Mouse (Mus musculus): ENCODE measurements around the gene Hsd11b1. TPM values are rescaled to one million over a fixed set of nuclear protein-coding genes. Genes with fewer than 3 reads are reported as not detected.

Gene Hsd11b1
- 0.46 TPM in 1 of 2 replicates, not detected in the other for polyA plus RNA-seq (2014; fragmentation: Nextera tagmentation; extraction: Ambion mirVana)

DNA sequence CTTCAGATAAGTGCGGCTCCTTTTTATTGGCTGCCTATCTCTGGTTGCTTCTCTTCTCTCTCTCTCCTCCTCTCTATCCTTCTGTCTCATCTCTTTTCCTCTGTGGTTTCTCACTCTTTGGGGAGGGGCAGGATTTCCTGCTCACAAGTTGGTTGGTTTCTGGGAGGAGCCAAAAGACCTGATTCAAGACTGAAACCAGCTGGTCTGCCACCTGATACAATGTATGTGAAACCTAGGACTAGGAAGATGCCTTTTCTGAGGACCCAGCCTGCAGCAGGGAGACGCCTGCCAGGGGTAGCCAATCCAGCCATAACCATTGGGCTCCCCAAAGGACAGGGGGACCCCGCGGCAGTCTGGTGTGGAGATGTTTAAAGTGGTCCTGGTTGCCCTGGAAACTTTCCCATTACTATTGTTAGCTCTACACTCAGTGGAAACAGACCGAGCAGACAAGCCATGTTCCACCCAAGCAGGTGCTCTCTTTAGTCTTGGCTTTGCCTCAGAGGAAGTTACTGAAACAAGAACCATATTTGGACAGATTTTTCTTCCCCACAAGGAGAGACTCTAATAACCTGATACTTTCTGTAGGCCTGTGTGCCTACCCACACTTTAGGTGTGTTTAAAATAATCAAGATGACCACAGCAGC, at the start of gene Hsd11b1:
Gene Hsd11b1 (minus strand): TSS at position 121 of the 644 bp plus-strand sequence.
- H3K36me3 ChIP-seq (replicated peaks; ENCODE audit: control insufficient read depth, insufficient read depth, low read depth, low read length) = no peaks in the 10 kb centered on the region
- no peak within 1 kb of the TSS for H3K4me2 ChIP-seq (ENCODE audit: low read depth, low read length)
- ATAC-seq (replicated peaks; ENCODE audit: insufficient number of reproducible peaks, low FRiP score, low TSS enrichment, low read depth) (no peak), DNase-seq (ENCODE audit: low spot score) (no peak)
- H3K4me3 ChIP-seq (ENCODE audit: low read depth, low read length) = no peak within 1 kb of the TSS
- H3K4me1 ChIP-seq (ENCODE audit: control insufficient read depth, insufficient read depth, low read length) = no peaks in the 10 kb centered on the region; the same call in 1 of the 2 replicates
- H3K9me3 ChIP-seq (replicated peaks; ENCODE audit: control insufficient read depth, low read length) = no peaks in the 10 kb centered on the region
- H3K9ac ChIP-seq (replicated peaks; ENCODE audit: low read length) = no peak within 1 kb of the TSS
- no peak within 1 kb of the TSS for H3K27ac ChIP-seq (replicated peaks; ENCODE audit: low read depth, low read length)
- no peaks in the 10 kb centered on the region for H3K27me3 ChIP-seq (ENCODE audit: control insufficient read depth, insufficient read depth, low read length)
- 80% methylated on average over 5 of the region's 5 CpGs for WGBS

DNA sequence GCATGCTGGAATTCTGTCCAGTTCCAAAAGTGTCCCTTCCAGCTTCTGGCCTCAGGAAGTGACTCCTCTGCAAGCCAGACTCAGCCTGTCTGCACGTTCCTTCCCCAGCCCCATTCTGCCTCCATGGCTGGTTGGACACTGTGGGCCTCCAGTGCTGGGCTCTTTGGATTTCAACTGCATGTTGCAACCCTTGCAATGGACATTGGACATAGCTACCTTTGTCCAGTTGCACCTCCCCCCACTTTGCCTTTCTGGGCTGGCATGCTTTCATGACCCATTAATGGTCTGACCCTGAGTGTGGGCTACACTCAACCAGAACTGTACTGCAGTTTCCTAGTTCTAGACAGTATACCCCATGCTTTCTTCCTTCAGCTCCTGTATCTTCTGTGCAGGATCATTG, 47.7 kb upstream of the Hsd11b1 start:
- Histone ChIP-seq H3K9me3 (replicated peaks; ENCODE audit: control insufficient read depth, low read length) (no peaks in the 10 kb centered on the region), H3K36me3 (replicated peaks; ENCODE audit: control insufficient read depth, insufficient read depth, low read depth, low read length) (no peaks in the 10 kb centered on the region), H3K27me3 (ENCODE audit: control insufficient read depth, insufficient read depth, low read length) (no peaks in the 10 kb centered on the region), H3K4me1 (ENCODE audit: control insufficient read depth, insufficient read depth, low read length) (no peaks in the 10 kb centered on the region), H3K9ac (replicated peaks; ENCODE audit: low read length) (no peak overlapping the region), H3K4me3 (ENCODE audit: low read depth, low read length) (no peak overlapping the region), H3K27ac (replicated peaks; ENCODE audit: low read depth, low read length) (no peak overlapping the region), H3K4me2 (ENCODE audit: low read depth, low read length) (no peak overlapping the region)
- ATAC-seq (replicated peaks; ENCODE audit: insufficient number of reproducible peaks, low FRiP score, low TSS enrichment, low read depth) (no peak), DNase-seq (ENCODE audit: low spot score) (no peak)
- WGBS = 63% methylated on average over 1 of the region's 1 CpGs

DNA sequence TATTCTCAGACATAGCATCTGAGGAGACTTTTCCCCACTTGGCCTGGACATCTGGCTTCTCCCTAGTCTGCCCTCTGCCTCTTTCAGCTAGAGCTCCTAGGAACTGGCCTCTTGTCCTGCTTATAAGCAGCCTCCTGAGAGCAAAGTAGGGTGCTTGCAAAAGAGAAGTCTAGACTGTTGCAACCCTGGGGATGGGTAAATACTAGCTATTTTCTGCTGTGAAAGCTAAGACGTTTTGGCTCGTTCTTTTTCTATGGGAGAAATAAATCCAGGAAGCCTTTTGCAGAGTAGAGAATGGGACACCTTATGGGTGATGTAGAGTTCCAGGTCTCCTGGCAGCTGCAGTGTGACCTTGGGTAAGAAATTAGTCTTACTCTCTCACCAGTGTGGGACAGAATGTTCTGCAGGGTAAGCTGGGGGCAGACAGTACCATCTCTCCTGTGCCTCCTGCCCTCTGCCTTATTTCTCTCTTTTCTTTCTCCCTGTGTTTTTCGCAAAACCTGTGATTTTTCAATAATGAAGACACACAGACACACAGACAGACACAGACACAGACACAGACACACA, 46.7 kb upstream of the Hsd11b1 start:
- DNase-seq (ENCODE audit: low spot score) (no peak), ATAC-seq (replicated peaks; ENCODE audit: insufficient number of reproducible peaks, low FRiP score, low TSS enrichment, low read depth) (no peak)
- Histone ChIP-seq H3K36me3 (replicated peaks; ENCODE audit: control insufficient read depth, insufficient read depth, low read depth, low read length) (no peaks in the 10 kb centered on the region), H3K27ac (replicated peaks; ENCODE audit: low read depth, low read length) (no peak overlapping the region), H3K4me1 (ENCODE audit: control insufficient read depth, insufficient read depth, low read length) (no peaks in the 10 kb centered on the region), H3K27me3 (ENCODE audit: control insufficient read depth, insufficient read depth, low read length) (no peaks in the 10 kb centered on the region), H3K4me3 (ENCODE audit: low read depth, low read length) (no peak overlapping the region), H3K9me3 (replicated peaks; ENCODE audit: control insufficient read depth, low read length) (no peaks in the 10 kb centered on the region), H3K4me2 (ENCODE audit: low read depth, low read length) (no peak overlapping the region), H3K9ac (replicated peaks; ENCODE audit: low read length) (no peak overlapping the region)
- WGBS = 90% methylated on average over 3 of the region's 3 CpGs

DNA sequence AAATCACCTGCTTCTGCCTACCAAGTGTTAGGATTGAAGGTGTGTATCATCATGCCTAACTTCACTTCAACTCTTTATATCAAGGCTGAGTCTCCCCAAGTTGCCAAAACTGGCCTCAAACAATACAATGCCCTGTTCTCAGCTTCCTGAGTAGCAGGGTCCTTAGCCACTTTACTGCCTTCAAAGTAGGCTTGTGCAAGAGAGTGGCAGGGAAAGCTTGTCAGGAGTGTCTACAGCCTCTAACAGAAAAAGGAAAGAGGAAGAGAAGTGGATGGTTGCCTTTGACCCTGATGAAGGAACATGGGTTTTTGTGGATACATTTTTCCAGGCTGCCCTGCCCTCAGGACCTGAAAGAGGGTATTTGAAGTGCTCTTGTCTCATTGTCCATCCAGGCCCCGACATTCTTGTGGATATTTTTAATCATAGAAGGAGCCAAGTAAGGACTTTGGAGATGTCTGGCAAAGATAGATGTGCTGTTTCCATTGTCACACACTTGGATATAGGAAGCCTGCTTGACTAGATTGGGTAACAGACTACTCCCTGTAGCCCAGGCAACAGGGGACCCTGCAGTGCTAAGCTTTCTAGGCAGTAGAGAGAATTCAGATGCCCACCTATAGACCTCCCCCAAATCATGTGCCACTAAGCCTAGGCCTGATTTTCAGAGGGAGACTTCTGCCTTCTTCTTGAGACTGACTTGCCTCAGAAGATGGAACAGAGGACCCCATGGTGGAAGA, 46.1 kb upstream of the Hsd11b1 start:
- Histone ChIP-seq H3K27ac (replicated peaks; ENCODE audit: low read depth, low read length) (no peak overlapping the region), H3K4me1 (ENCODE audit: control insufficient read depth, insufficient read depth, low read length) (no peaks in the 10 kb centered on the region), H3K9ac (replicated peaks; ENCODE audit: low read length) (no peak overlapping the region), H3K36me3 (replicated peaks; ENCODE audit: control insufficient read depth, insufficient read depth, low read depth, low read length) (no peaks in the 10 kb centered on the region), H3K4me3 (ENCODE audit: low read depth, low read length) (no peak overlapping the region), H3K4me2 (ENCODE audit: low read depth, low read length) (no peak overlapping the region), H3K27me3 (ENCODE audit: control insufficient read depth, insufficient read depth, low read length) (no peaks in the 10 kb centered on the region), H3K9me3 (replicated peaks; ENCODE audit: control insufficient read depth, low read length) (no peaks in the 10 kb centered on the region)
- no peak for ATAC-seq (replicated peaks; ENCODE audit: insufficient number of reproducible peaks, low FRiP score, low TSS enrichment, low read depth)
- 83% methylated on average over 1 of the region's 1 CpGs for WGBS
- DNase-seq (ENCODE audit: low spot score) = no peak

DNA sequence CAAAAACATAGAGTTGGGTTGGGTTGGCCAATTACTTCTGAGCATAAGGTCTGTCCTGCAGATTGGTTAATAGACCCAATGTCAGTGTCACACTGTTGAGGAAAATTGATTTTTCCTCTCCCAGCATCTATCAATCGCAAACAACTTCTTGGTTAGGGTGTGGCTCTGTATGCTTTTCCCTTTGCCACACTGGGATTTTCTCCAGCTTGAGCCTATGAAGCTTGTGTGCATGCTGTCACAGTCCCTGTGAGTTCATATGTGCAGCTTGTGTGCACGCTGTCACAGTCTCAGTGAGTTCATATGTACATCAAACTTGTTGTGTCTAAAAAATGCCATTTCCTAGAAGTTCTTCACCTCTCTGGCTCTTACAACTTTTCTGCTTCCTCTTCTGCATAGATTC, 43.0 kb upstream of the Hsd11b1 start:
- Histone ChIP-seq H3K4me2 (ENCODE audit: low read depth, low read length) (no peak overlapping the region), H3K4me3 (ENCODE audit: low read depth, low read length) (no peak overlapping the region), H3K9ac (replicated peaks; ENCODE audit: low read length) (no peak overlapping the region), H3K27ac (replicated peaks; ENCODE audit: low read depth, low read length) (no peak overlapping the region), H3K4me1 (ENCODE audit: control insufficient read depth, insufficient read depth, low read length) (no peaks in the 10 kb centered on the region), H3K36me3 (replicated peaks; ENCODE audit: control insufficient read depth, insufficient read depth, low read depth, low read length) (no peaks in the 10 kb centered on the region), H3K9me3 (replicated peaks; ENCODE audit: control insufficient read depth, low read length) (no peaks in the 10 kb centered on the region), H3K27me3 (ENCODE audit: control insufficient read depth, insufficient read depth, low read length) (no peaks in the 10 kb centered on the region)
- DNase-seq (ENCODE audit: low spot score) (no peak), ATAC-seq (replicated peaks; ENCODE audit: insufficient number of reproducible peaks, low FRiP score, low TSS enrichment, low read depth) (no peak)
- WGBS = 90% methylated on average over 2 of the region's 2 CpGs

DNA sequence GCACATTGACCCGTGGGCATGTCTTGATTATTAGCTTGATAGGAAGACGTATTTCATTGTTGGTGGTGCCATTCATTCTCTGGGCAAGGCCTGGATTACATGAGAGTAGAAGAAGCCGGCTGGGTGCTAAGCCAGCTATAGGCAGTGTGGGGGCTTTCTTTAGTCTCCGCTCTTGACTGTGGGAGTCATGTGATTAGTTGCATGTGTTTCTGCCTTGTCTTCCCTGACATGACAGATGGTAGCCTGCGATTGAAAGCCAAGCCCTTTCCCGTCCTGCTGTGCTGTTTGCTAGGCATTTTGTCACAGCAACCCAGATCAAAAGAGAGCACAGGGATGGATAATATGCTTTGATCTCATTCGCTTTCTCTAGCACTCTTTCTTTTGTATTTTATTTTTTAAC, 41.5 kb upstream of the Hsd11b1 start:
- H3K36me3 ChIP-seq (replicated peaks; ENCODE audit: control insufficient read depth, insufficient read depth, low read depth, low read length) = no peaks in the 10 kb centered on the region
- DNase-seq (ENCODE audit: low spot score) = no peak

DNA sequence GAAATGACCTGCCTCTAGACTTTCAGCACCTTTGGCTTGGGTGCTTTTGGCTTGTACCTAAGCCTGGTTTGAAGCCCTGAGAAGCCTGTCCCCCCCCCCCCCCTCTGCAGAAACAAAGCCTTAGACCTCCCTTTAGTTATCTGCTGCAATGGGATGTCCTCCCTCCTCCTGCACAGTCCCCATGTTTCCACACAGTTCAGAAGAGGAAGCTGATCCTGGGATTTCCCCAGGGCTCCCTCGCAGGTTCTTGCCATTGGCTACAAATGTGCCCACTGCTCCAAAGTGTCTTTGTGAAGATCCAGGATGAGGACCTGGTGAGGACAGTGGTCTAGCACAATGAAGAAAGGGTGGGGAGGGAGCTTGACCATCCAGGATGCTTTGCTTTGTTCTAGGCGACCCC, 39.2 kb upstream of the Hsd11b1 start:
- no peak for ATAC-seq (replicated peaks; ENCODE audit: insufficient number of reproducible peaks, low FRiP score, low TSS enrichment, low read depth)
- Histone ChIP-seq H3K27me3 (ENCODE audit: control insufficient read depth, insufficient read depth, low read length) (no peaks in the 10 kb centered on the region), H3K27ac (replicated peaks; ENCODE audit: low read depth, low read length) (no peak overlapping the region), H3K9me3 (replicated peaks; ENCODE audit: control insufficient read depth, low read length) (no peaks in the 10 kb centered on the region), H3K4me2 (ENCODE audit: low read depth, low read length) (no peak overlapping the region), H3K9ac (replicated peaks; ENCODE audit: low read length) (no peak overlapping the region), H3K4me3 (ENCODE audit: low read depth, low read length) (no peak overlapping the region), H3K4me1 (ENCODE audit: control insufficient read depth, insufficient read depth, low read length) (no peaks in the 10 kb centered on the region), H3K36me3 (replicated peaks; ENCODE audit: control insufficient read depth, insufficient read depth, low read depth, low read length) (no peaks in the 10 kb centered on the region)
- 71% methylated on average over 2 of the region's 2 CpGs for WGBS
- DNase-seq (ENCODE audit: low spot score) = no peak

More for the DNA sequence above, 41.5 kb upstream of the Hsd11b1 start:
- H3K27ac ChIP-seq (replicated peaks; ENCODE audit: low read depth, low read length) = no peak overlapping the region
- no peak overlapping the region for H3K4me3 ChIP-seq (ENCODE audit: low read depth, low read length)
- ATAC-seq (replicated peaks; ENCODE audit: insufficient number of reproducible peaks, low FRiP score, low TSS enrichment, low read depth) = no peak
- no peaks in the 10 kb centered on the region for H3K9me3 ChIP-seq (replicated peaks; ENCODE audit: control insufficient read depth, low read length)
- no peaks in the 10 kb centered on the region for H3K27me3 ChIP-seq (ENCODE audit: control insufficient read depth, insufficient read depth, low read length)
- H3K4me2 ChIP-seq (ENCODE audit: low read depth, low read length) = no peak overlapping the region
- WGBS = 52% methylated on average over 7 of the region's 7 CpGs
- H3K4me1 ChIP-seq (ENCODE audit: control insufficient read depth, insufficient read depth, low read length) = no peaks in the 10 kb centered on the region
- no peak overlapping the region for H3K9ac ChIP-seq (replicated peaks; ENCODE audit: low read length)

DNA sequence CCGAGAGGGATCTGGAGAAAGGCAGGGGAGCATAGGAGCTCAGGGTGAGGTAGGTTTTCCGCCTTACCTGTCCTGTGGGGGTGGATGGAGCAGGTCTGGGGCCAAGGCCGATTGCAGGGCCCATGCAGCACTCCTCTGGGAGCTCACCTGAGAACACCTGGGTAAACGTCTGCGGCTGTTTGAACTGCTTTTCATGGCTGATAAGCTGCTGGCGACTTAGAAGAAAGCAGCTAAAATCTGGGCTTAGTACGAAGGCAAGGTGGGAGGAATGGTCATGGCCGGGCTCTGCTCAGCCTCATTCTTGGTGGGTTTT, 38.2 kb upstream of the Hsd11b1 start:
- DNase-seq (ENCODE audit: low spot score) (no peak), ATAC-seq (replicated peaks; ENCODE audit: insufficient number of reproducible peaks, low FRiP score, low TSS enrichment, low read depth) (no peak)
- H3K9ac ChIP-seq (replicated peaks; ENCODE audit: low read length) = no peak overlapping the region
- H3K36me3 ChIP-seq (replicated peaks; ENCODE audit: control insufficient read depth, insufficient read depth, low read depth, low read length) = no peaks in the 10 kb centered on the region
- no peak overlapping the region for H3K4me3 ChIP-seq (ENCODE audit: low read depth, low read length)
- H3K9me3 ChIP-seq (replicated peaks; ENCODE audit: control insufficient read depth, low read length) = no peaks in the 10 kb centered on the region
- H3K27me3 ChIP-seq (ENCODE audit: control insufficient read depth, insufficient read depth, low read length) = no peaks in the 10 kb centered on the region
- 55% methylated on average over 8 of the region's 8 CpGs for WGBS
- no peaks in the 10 kb centered on the region for H3K4me1 ChIP-seq (ENCODE audit: control insufficient read depth, insufficient read depth, low read length)
- H3K27ac ChIP-seq (replicated peaks; ENCODE audit: low read depth, low read length) = no peak overlapping the region
- no peak overlapping the region for H3K4me2 ChIP-seq (ENCODE audit: low read depth, low read length)

All from embryonic facial prominence, embryonic 11.5 days (tissue).